Mouse (Mus musculus): Measurements from ENCODE around the gene Gphn. TPM values are rescaled to one million over a fixed set of nuclear protein-coding genes. Genes with fewer than 3 reads are reported as not detected.

Gphn gene
- 82.5 and 90.5 TPM in 2 replicates for polyA plus RNA-seq (2012; rRNA removed)

GRCm38 (mm10) chr12:78225707-78226518 lies at the start of gene Gphn:
TSS of gene Gphn (plus strand) at chr12:78226379.
- peak; percentile 94 for DNase-seq
- TF ChIP-seq CTCF (IDR thresholded peaks at IDR 0.05; ENCODE audit: borderline replicate concordance, insufficient read depth, low read depth, low read length) = no peak
- TF ChIP-seq POLR2A (IDR thresholded peaks at IDR 0.05; ENCODE audit: borderline replicate concordance, insufficient read depth, low read length) = peak; percentile 64
- H3K27ac ChIP-seq (ENCODE audit: insufficient read depth, low read length) = peak within 1 kb of the TSS; percentile 95
- WGBS = under 1% methylated on average over 70 of the region's 70 CpGs
- H3K4me1 ChIP-seq (ENCODE audit: control insufficient read depth, insufficient read depth, low read length) = no peaks in the 10 kb centered on the region; the same call in 1 of the 2 replicates
- H3K4me3 ChIP-seq (replicated peaks; ENCODE audit: insufficient read depth, low read depth, low read length) = peak within 1 kb of the TSS; percentile 99
- H3K27me3 ChIP-seq (ENCODE audit: control insufficient read depth, insufficient read depth, low read length) = no peaks in the 10 kb centered on the region

- no peaks in the 10 kb centered on the region for H3K4me1 ChIP-seq (ENCODE audit: control insufficient read depth, insufficient read depth, low read length)
- no peak for DNase-seq
- no peak for TF ChIP-seq POLR2A (IDR thresholded peaks at IDR 0.05; ENCODE audit: borderline replicate concordance, insufficient read depth, low read length)
- TF ChIP-seq CTCF (IDR thresholded peaks at IDR 0.05; ENCODE audit: borderline replicate concordance, insufficient read depth, low read depth, low read length) = no peak
- H3K4me3 ChIP-seq (replicated peaks; ENCODE audit: insufficient read depth, low read depth, low read length) = no peak overlapping the region
- no peak overlapping the region for H3K27ac ChIP-seq (ENCODE audit: insufficient read depth, low read length)
- H3K27me3 ChIP-seq (ENCODE audit: control insufficient read depth, insufficient read depth, low read length) = no peaks in the 10 kb centered on the region
- WGBS = 77% methylated on average over 2 of the region's 2 CpGs
Observed at GRCm38 (mm10) chr12:78181452-78181851, 44.7 kb upstream of the Gphn start.

GRCm38 (mm10) chr12:78193942-78194341 lies 32.2 kb upstream of the Gphn start, which contains the start of gene Gm6657:
TSS of gene Gm6657 (plus strand) at chr12:78194242.
- H3K27ac ChIP-seq (ENCODE audit: insufficient read depth, low read length) = no peak within 1 kb of the TSS
- H3K27me3 ChIP-seq (ENCODE audit: control insufficient read depth, insufficient read depth, low read length) = no peaks in the 10 kb centered on the region
- TF ChIP-seq POLR2A (IDR thresholded peaks at IDR 0.05; ENCODE audit: borderline replicate concordance, insufficient read depth, low read length) = no peak
- TF ChIP-seq CTCF (IDR thresholded peaks at IDR 0.05; ENCODE audit: borderline replicate concordance, insufficient read depth, low read depth, low read length) = no peak
- H3K4me1 ChIP-seq (ENCODE audit: control insufficient read depth, insufficient read depth, low read length) = no peaks in the 10 kb centered on the region
- H3K4me3 ChIP-seq (replicated peaks; ENCODE audit: insufficient read depth, low read depth, low read length) = no peak within 1 kb of the TSS
- no peak for DNase-seq

GRCm38 (mm10) chr12:78195368-78195767 lies 30.8 kb upstream of the Gphn start:
- 70% methylated on average over 2 of the region's 2 CpGs for WGBS
- no peak for DNase-seq
- Histone ChIP-seq H3K27me3 (ENCODE audit: control insufficient read depth, insufficient read depth, low read length) (no peaks in the 10 kb centered on the region), H3K4me3 (replicated peaks; ENCODE audit: insufficient read depth, low read depth, low read length) (no peak overlapping the region), H3K27ac (ENCODE audit: insufficient read depth, low read length) (no peak overlapping the region), H3K4me1 (ENCODE audit: control insufficient read depth, insufficient read depth, low read length) (no peaks in the 10 kb centered on the region)
- no peak for TF ChIP-seq POLR2A (IDR thresholded peaks at IDR 0.05; ENCODE audit: borderline replicate concordance, insufficient read depth, low read length)
- TF ChIP-seq CTCF (IDR thresholded peaks at IDR 0.05; ENCODE audit: borderline replicate concordance, insufficient read depth, low read depth, low read length) = no peak

- Histone ChIP-seq H3K4me1 (ENCODE audit: control insufficient read depth, insufficient read depth, low read length) (peaks cover 3% of the 10 kb centered on the region; the same call in 1 of the 2 replicates), H3K27ac (ENCODE audit: insufficient read depth, low read length) (no peak overlapping the region), H3K4me3 (replicated peaks; ENCODE audit: insufficient read depth, low read depth, low read length) (no peak overlapping the region), H3K27me3 (ENCODE audit: control insufficient read depth, insufficient read depth, low read length) (no peaks in the 10 kb centered on the region)
- WGBS = 77% methylated on average over 5 of the region's 5 CpGs
- no peak for TF ChIP-seq CTCF (IDR thresholded peaks at IDR 0.05; ENCODE audit: borderline replicate concordance, insufficient read depth, low read depth, low read length)
- no peak for TF ChIP-seq POLR2A (IDR thresholded peaks at IDR 0.05; ENCODE audit: borderline replicate concordance, insufficient read depth, low read length)
- DNase-seq = no peak
Observed at GRCm38 (mm10) chr12:78203646-78204045, 22.5 kb upstream of the Gphn start.

DNA sequence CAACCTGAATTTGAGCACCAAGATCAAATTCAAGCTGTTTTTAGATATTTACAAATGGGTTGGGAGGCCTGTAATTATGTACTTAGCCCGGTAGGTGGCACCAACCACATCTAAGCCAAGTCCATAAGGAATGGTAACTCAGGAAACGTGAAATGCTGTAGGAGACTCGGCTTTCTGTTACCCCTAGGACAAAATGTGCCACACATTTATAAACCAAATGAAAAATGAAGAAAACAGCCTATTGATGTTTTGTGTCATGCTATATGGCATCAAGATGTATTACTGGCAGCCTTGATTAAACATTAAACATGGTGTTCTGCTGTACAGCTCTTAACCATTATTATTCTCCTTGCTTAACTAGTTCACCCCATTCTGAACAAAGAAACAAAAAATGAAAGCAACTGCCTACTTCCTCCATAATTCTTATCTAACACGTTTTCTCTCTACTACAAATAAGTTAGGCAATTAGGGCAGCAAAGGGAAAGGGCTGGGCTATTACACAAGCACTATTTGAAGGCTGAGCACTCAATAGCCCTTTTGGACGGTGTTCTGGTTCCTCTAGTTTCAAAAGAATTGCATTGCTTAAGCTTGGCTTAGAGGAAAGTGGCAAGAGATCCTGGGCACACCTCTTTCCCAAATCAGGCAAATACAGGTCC lies 20.1 kb upstream of the Gphn start:
- TF ChIP-seq POLR2A (IDR thresholded peaks at IDR 0.05; ENCODE audit: borderline replicate concordance, insufficient read depth, low read length) = no peak
- TF ChIP-seq CTCF (IDR thresholded peaks at IDR 0.05; ENCODE audit: borderline replicate concordance, insufficient read depth, low read depth, low read length) = peak; percentile 56; the same call in 1 of the 2 replicates
- H3K4me1 ChIP-seq (ENCODE audit: control insufficient read depth, insufficient read depth, low read length) = peaks cover 3% of the 10 kb centered on the region; the same call in 1 of the 2 replicates
- no peak overlapping the region for H3K4me3 ChIP-seq (replicated peaks; ENCODE audit: insufficient read depth, low read depth, low read length)
- no peaks in the 10 kb centered on the region for H3K27me3 ChIP-seq (ENCODE audit: control insufficient read depth, insufficient read depth, low read length)
- DNase-seq = peak; percentile 50 to 60
- 11% methylated on average over 5 of the region's 5 CpGs for WGBS
- no peak overlapping the region for H3K27ac ChIP-seq (ENCODE audit: insufficient read depth, low read length)

DNA sequence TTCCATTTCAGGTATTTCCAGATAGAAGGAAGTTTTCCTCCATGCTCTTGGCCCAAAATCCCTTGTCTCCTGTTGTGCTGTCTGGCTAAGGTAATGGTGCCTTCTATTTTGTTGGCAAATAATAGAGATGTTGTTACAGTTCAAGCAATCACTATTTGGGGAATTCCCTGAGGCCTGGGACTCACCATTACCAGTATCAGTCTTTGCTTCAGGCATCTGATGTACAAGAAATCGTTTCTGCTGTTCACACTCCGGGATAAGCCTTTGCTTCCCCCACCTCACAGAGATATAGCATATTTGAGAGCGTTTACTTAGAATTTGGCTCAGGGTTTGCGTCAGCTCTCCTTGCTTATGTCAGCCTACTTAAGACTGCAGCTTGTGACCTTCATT lies 19.6 kb upstream of the Gphn start:
- Histone ChIP-seq H3K4me3 (replicated peaks; ENCODE audit: insufficient read depth, low read depth, low read length) (no peak overlapping the region), H3K4me1 (ENCODE audit: control insufficient read depth, insufficient read depth, low read length) (peaks cover 3% of the 10 kb centered on the region; the same call in 1 of the 2 replicates), H3K27me3 (ENCODE audit: control insufficient read depth, insufficient read depth, low read length) (no peaks in the 10 kb centered on the region), H3K27ac (ENCODE audit: insufficient read depth, low read length) (no peak overlapping the region)
- no peak for TF ChIP-seq POLR2A (IDR thresholded peaks at IDR 0.05; ENCODE audit: borderline replicate concordance, insufficient read depth, low read length)
- no peak for TF ChIP-seq CTCF (IDR thresholded peaks at IDR 0.05; ENCODE audit: borderline replicate concordance, insufficient read depth, low read depth, low read length)
- DNase-seq = no peak
- 84% methylated on average over 4 of the region's 4 CpGs for WGBS

All from cerebellum, adult 2 months (tissue).